ENCODE assay signal across 9 mouse cellular contexts in genomic region chr4:83283973-83284767, GRCm38 (mm10). TPM values are rescaled to one million over a fixed set of nuclear protein-coding genes. Genes with fewer than 3 reads are reported as not detected.
DNase-seq lines count a peak whose midpoint lies in the region; ATAC-seq and TF ChIP-seq lines count a peak whose summit lies in the region.
"Had no signal": no experiment of that assay in that cellular context is flagged by ENCODE, and none has a peak within 500 bp of the region (broad histone marks: within the 10 kb centered on the region; RNA-seq: fewer than 3 reads in every experiment).

No protein-coding gene starts in this region.

- H3K9me3 ChIP-seq in forebrain, embryonic 15.5 days, result no peaks in the 10 kb centered on the region

- H3K4me3 ChIP-seq in forebrain, embryonic 15.5 days, result peak overlapping the region; percentile 51
- H3K4me3 ChIP-seq in myocyte, result no peak overlapping the region

- H3K4me1 ChIP-seq in forebrain, embryonic 15.5 days, result peaks cover 13% of the 10 kb centered on the region

- no peak for TF ChIP-seq POLR2A in myocyte (IDR thresholded peaks at IDR 0.05; ENCODE audit: insufficient read length, low read depth)

- H3K79me2 ChIP-seq in myocyte (ENCODE audit: control insufficient read depth, insufficient read depth), result peaks cover 54% of the 10 kb centered on the region

- DNase-seq in kidney, postnatal 10 days, result peak; percentile 43
- DNase-seq in kidney, adult 18-20 months, result no peak
- DNase-seq in cerebellum, adult 8-10 months, result peak; percentile 44
- DNase-seq in left cerebral cortex, postnatal 4 days, result peak; percentile 65
- no peak for DNase-seq in urinary bladder, postnatal 25 days (ENCODE audit: low spot score)
- DNase-seq in thymus, postnatal 14 days, result no peak

- ATAC-seq in forebrain, embryonic 15.5 days (replicated peaks), result peak; percentile 75
- ATAC-seq: Patski had no signal

- intact Hi-C loops in left cerebral cortex, postnatal 4 days (cut with DNase I), result no loop called here

- H3K9ac ChIP-seq in forebrain, embryonic 15.5 days (replicated peaks), result peak overlapping the region; percentile 70

- WGBS in forebrain, embryonic 15.5 days, result 14% methylated on average over 19 of the region's 19 CpGs

- H3K4me2 ChIP-seq in forebrain, embryonic 15.5 days (replicated peaks), result peak overlapping the region; percentile 67
- peak overlapping the region; percentile 71 for H3K4me2 ChIP-seq in myocyte (ENCODE audit: low read depth)

- H3K27ac ChIP-seq in forebrain, embryonic 15.5 days (replicated peaks), result peak overlapping the region; percentile 78

- no peak overlapping the region for H3ac ChIP-seq in myocyte (ENCODE audit: control insufficient read depth, insufficient read length)

- H3K36me3 ChIP-seq in forebrain, embryonic 15.5 days, result no peaks in the 10 kb centered on the region
- no peaks in the 10 kb centered on the region for H3K36me3 ChIP-seq in myocyte (ENCODE audit: control insufficient read depth, insufficient read depth)

- no peaks in the 10 kb centered on the region for H3K27me3 ChIP-seq in forebrain, embryonic 15.5 days
- no peaks in the 10 kb centered on the region for H3K27me3 ChIP-seq in myocyte (ENCODE audit: control insufficient read depth, insufficient read depth, insufficient read length)
- H3K27me3 ChIP-seq: Patski had no signal

TF ChIP-seq in myocyte, 11 proteins besides CTCF, POLR2A, EP300 and RAD21:
- TF ChIP-seq MYOD1 (IDR thresholded peaks at IDR 0.05; ENCODE audit: control insufficient read depth in 1 of 3, insufficient read length in 2 of 3, low read depth in 2 of 3) (peak in 2 of 3 experiments; percentile 65 to 78), MYOG (IDR thresholded peaks at IDR 0.05; ENCODE audit: control insufficient read depth in 1 of 3, insufficient read depth in 1 of 3, insufficient read length in 2 of 3, low read depth in 2 of 3) (peak in 2 of 3 experiments; percentile 43 to 65), MAX (IDR thresholded peaks at IDR 0.05; ENCODE audit: low read depth) (no peak)
TF ChIP-seq in myocyte: peak in this region for 2.

RNA-seq across cellular contexts. Expression of gene Ttc39b, which starts 39.9 kb away (rescaled TPM):
- polyA plus RNA-seq in forebrain, embryonic 15.5 days (2015; fragmentation: Nextera tagmentation; extraction: Ambion mirVana), result 11.7 and 13.7 TPM in 2 replicates
- 10 to 100 TPM; 19.7 to 22.8 TPM for total RNA-seq in left cerebral cortex, postnatal 4 days (2021)
- 19.3 TPM for polyA plus RNA-seq in myocyte (2012; fragmentation: generic; extraction: Trizol)

Comparison
In these comparisons a context has a peak if more than half of its experiments do, and no peak if none do; other contexts are left out.
1. DNase-seq: peak in kidney, postnatal 10 days (single experiment), cerebellum, adult 8-10 months (single experiment) and left cerebral cortex, postnatal 4 days (single experiment); none in kidney, adult 18-20 months (single experiment), urinary bladder, postnatal 25 days (single experiment) and thymus, postnatal 14 days (single experiment).